Mouse (Mus musculus) kidney, embryonic 14.5 days (tissue): ENCODE data around the gene Med12l. TPM values are rescaled to one million over a fixed set of nuclear protein-coding genes. Genes with fewer than 3 reads are reported as not detected.
"Not testable (repeated sequence)": the region's sequence is repeated elsewhere in the genome, so short reads cannot be mapped to it uniquely, and the experiment has no call there.

Experiments used
- ATAC-seq: fragments of 200-750 bp; cut with Nextera tagmentation; 2 replicates; pipeline ENCODE4 v1.8.0; 2017; ENCODE audit warnings: moderate number of reproducible peaks, mild to moderate bottlenecking, moderate TSS enrichment, moderate library complexity; ENCODE audit not compliant: low FRiP score, low TSS enrichment
- H3K27ac ChIP-seq: fragments of 300-500 bp; sonication (generic); 2 replicates; pipeline ENCODE4 v1.5.1; 2014; ENCODE audit warnings: low read depth, mild to moderate bottlenecking, low read length, moderate library complexity, mixed read lengths
- H3K27me3 ChIP-seq: fragments of 300-500 bp; sonication (generic); 2 replicates; pipeline ENCODE4 v1.6.1; 2014; ENCODE audit warnings: mild to moderate bottlenecking, low read length; ENCODE audit not compliant: control insufficient read depth, insufficient read depth
- H3K36me3 ChIP-seq: fragments of 300-500 bp; sonication (generic); 2 replicates; pipeline ENCODE4 v1.6.1; 2014; ENCODE audit warnings: low read length, mixed read lengths; ENCODE audit not compliant: control insufficient read depth, insufficient read depth
- H3K4me1 ChIP-seq: fragments of 300-500 bp; sonication (generic); 2 replicates; pipeline ENCODE4 v1.6.1; 2014; ENCODE audit warnings: low read length, mixed read lengths; ENCODE audit not compliant: control insufficient read depth, insufficient read depth
- H3K4me2 ChIP-seq: fragments of 300-500 bp; sonication (generic); replicated peaks from 2 replicates; pipeline ENCODE4 v1.6.1; 2014; ENCODE audit warnings: low read depth, mild to moderate bottlenecking, low read length
- H3K4me3 ChIP-seq: fragments of 300-500 bp; sonication (generic); 2 replicates; pipeline ENCODE4 v1.5.1; 2014; ENCODE audit warnings: mild to moderate bottlenecking, low read length
- H3K9ac ChIP-seq: fragments of 300-500 bp; sonication (generic); 2 replicates; pipeline ENCODE4 v1.6.1; 2014; ENCODE audit warnings: low read depth, mild to moderate bottlenecking, low read length, moderate library complexity
- H3K9me3 ChIP-seq: fragments of 300-500 bp; sonication (generic); 2 replicates; pipeline ENCODE4 v1.6.1; 2016; ENCODE audit warnings: low read length; ENCODE audit not compliant: control insufficient read depth
- WGBS: fragments of 180-500 bp; shearing (Covaris S2); extraction: QIAGEN DNeasy Blood & Tissue Kit; methylation state at CpG from one replicate; pipeline ENCODE4 v1.1.7; 2014; 5-methylcytosine and 5-hydroxymethylcytosine counted together
- polyA plus RNA-seq: library from polyadenylated mRNA; unstranded; fragments of >200 nt; fragmentation: Nextera tagmentation; extraction: Ambion mirVana; gene quantifications from 2 replicates; pipeline ENCODE4 v1.2.1, GENCODE M21; 2014

The Med12l gene
- polyA plus RNA-seq, 1 experiment from 2014 or later, result 4.1 TPM

GRCm38 (mm10) chr3:59104462-59104861 is 98.8 kb downstream of the Med12l start:
- 74% methylated on average over 4 of the region's 4 CpGs for WGBS
- no peak for ATAC-seq

GRCm38 (mm10) chr3:59107439-59107838 is 101.8 kb downstream of the Med12l start:
- no peaks in the 10 kb centered on the region for H3K27me3 ChIP-seq
- no peak overlapping the region for H3K9ac ChIP-seq
- ATAC-seq, result no peak
- H3K4me1 ChIP-seq, result no peaks in the 10 kb centered on the region
- no peaks in the 10 kb centered on the region for H3K9me3 ChIP-seq
- no peak overlapping the region for H3K4me2 ChIP-seq
- H3K36me3 ChIP-seq, result no peaks in the 10 kb centered on the region
- no peak overlapping the region for H3K27ac ChIP-seq
- H3K4me3 ChIP-seq, result no peak overlapping the region
- 96% methylated on average over 4 of the region's 4 CpGs for WGBS

More at GRCm38 (mm10) chr3:59104462-59104861, 98.8 kb downstream of the Med12l start:
- no peaks in the 10 kb centered on the region for H3K9me3 ChIP-seq
- no peaks in the 10 kb centered on the region for H3K4me1 ChIP-seq
- no peaks in the 10 kb centered on the region for H3K27me3 ChIP-seq
- no peak overlapping the region for H3K27ac ChIP-seq
- H3K9ac ChIP-seq, result no peak overlapping the region
- no peaks in the 10 kb centered on the region for H3K36me3 ChIP-seq
- H3K4me3 ChIP-seq, result no peak overlapping the region
- no peak overlapping the region for H3K4me2 ChIP-seq

GRCm38 (mm10) chr3:59109834-59110233 is 104.2 kb downstream of the Med12l start:
- H3K36me3 ChIP-seq, H3K4me2 ChIP-seq, H3K27me3 ChIP-seq, H3K9me3 ChIP-seq, H3K27ac ChIP-seq, H3K4me1 ChIP-seq, ATAC-seq, H3K4me3 ChIP-seq, H3K9ac ChIP-seq: not testable (repeated sequence)
- WGBS, result 89% methylated on average over 3 of the region's 3 CpGs

- no peaks in the 10 kb centered on the region for H3K4me1 ChIP-seq
- H3K27ac ChIP-seq, result no peak overlapping the region
- H3K4me3 ChIP-seq, result no peak overlapping the region
- no peak overlapping the region for H3K9ac ChIP-seq
- H3K9me3 ChIP-seq, result no peaks in the 10 kb centered on the region
- H3K4me2 ChIP-seq, result no peak overlapping the region
- no peak for ATAC-seq
- no peaks in the 10 kb centered on the region for H3K36me3 ChIP-seq
- H3K27me3 ChIP-seq, result no peaks in the 10 kb centered on the region
- 70% methylated on average over 3 of the region's 3 CpGs for WGBS
These were observed 106.3 kb downstream of the Med12l start for GRCm38 (mm10) chr3:59111944-59112343.

- H3K9ac ChIP-seq, H3K27me3 ChIP-seq, H3K4me1 ChIP-seq, H3K27ac ChIP-seq, ATAC-seq, H3K36me3 ChIP-seq, H3K4me2 ChIP-seq, H3K9me3 ChIP-seq, H3K4me3 ChIP-seq: not testable (repeated sequence)
- WGBS, result 98% methylated on average over 4 of the region's 4 CpGs
These were observed 107.7 kb downstream of the Med12l start for GRCm38 (mm10) chr3:59113291-59113690.

- H3K27me3 ChIP-seq, result no peaks in the 10 kb centered on the region
- WGBS, result 74% methylated on average over 8 of the region's 8 CpGs
- no peak overlapping the region for H3K27ac ChIP-seq
- no peak overlapping the region for H3K4me3 ChIP-seq
- no peaks in the 10 kb centered on the region for H3K36me3 ChIP-seq
- H3K9ac ChIP-seq, result no peak overlapping the region
- no peaks in the 10 kb centered on the region for H3K9me3 ChIP-seq
- no peaks in the 10 kb centered on the region for H3K4me1 ChIP-seq
- H3K4me2 ChIP-seq, result no peak overlapping the region
- no peak for ATAC-seq
These were observed 108.4 kb downstream of the Med12l start for GRCm38 (mm10) chr3:59113973-59114517.

GRCm38 (mm10) chr3:59121067-59121730 is 115.6 kb downstream of the Med12l start:
- Histone ChIP-seq H3K9me3 (no peaks in the 10 kb centered on the region), H3K4me1 (0 out of 2 replicates have a peak, but pooled peaks cover 2% of the 10 kb centered on the region), H3K27me3 (no peaks in the 10 kb centered on the region), H3K9ac (no peak overlapping the region), H3K4me3 (no peak overlapping the region), H3K36me3 (no peaks in the 10 kb centered on the region), H3K27ac (no peak overlapping the region), H3K4me2 (no peak overlapping the region)
- peak; percentile 61; the same call in 1 of the 2 replicates for ATAC-seq
- 37% methylated on average over 7 of the region's 7 CpGs for WGBS

- 67% methylated on average over 7 of the region's 7 CpGs for WGBS
- Histone ChIP-seq H3K4me3 (no peak overlapping the region), H3K4me1 (0 out of 2 replicates have a peak, but pooled peaks cover 2% of the 10 kb centered on the region), H3K9ac (no peak overlapping the region), H3K4me2 (no peak overlapping the region), H3K36me3 (no peaks in the 10 kb centered on the region), H3K27ac (no peak overlapping the region), H3K27me3 (no peaks in the 10 kb centered on the region), H3K9me3 (no peaks in the 10 kb centered on the region)
- no peak for ATAC-seq
These were observed 116.3 kb downstream of the Med12l start for GRCm38 (mm10) chr3:59121780-59122449.

- no peak for ATAC-seq
- WGBS, result 70% methylated on average over 5 of the region's 5 CpGs
- no peak overlapping the region for H3K27ac ChIP-seq
- no peaks in the 10 kb centered on the region for H3K36me3 ChIP-seq
- no peaks in the 10 kb centered on the region for H3K9me3 ChIP-seq
- H3K4me2 ChIP-seq, result no peak overlapping the region
- no peak overlapping the region for H3K4me3 ChIP-seq
- H3K4me1 ChIP-seq, result 0 out of 2 replicates have a peak, but pooled peaks cover 2% of the 10 kb centered on the region
- no peaks in the 10 kb centered on the region for H3K27me3 ChIP-seq
- H3K9ac ChIP-seq, result no peak overlapping the region
These were observed 119.4 kb downstream of the Med12l start for GRCm38 (mm10) chr3:59125022-59125421.
